Mouse (Mus musculus) layer of hippocampus, adult 2 months (tissue): ENCODE data around the gene Gm49027. TPM values are rescaled to one million over a fixed set of nuclear protein-coding genes. Genes with fewer than 3 reads are reported as not detected.
"Not testable (repeated sequence)": the region's sequence is repeated elsewhere in the genome, so short reads cannot be mapped to it uniquely, and the experiment has no call there.

ENCODE experiments used
- DNase-seq, 2 experiments: peaks; one replicate each; pipeline ENCODE4 v3.0.0; 2022; ENCODE audit warnings: low spot score in 2 of 2
- H3K27ac ChIP-seq: fragments of 200-600 bp; 2 replicates; pipeline ENCODE4 v1.8.1; 2022
- H3K4me3 ChIP-seq: fragments of 200-600 bp; 2 replicates; pipeline ENCODE4 v1.8.1; 2022; ENCODE audit warnings: mild to moderate bottlenecking
- CTCF ChIP-seq: fragments of 200-600 bp; conservative IDR thresholded peaks from 2 replicates; pipeline ENCODE4 v1.8.1; 2022; ENCODE audit warnings: antibody characterized with exemption, mild to moderate bottlenecking, moderate library complexity
- total RNA-seq, 2 experiments: library from RNA; stranded (reverse); gene quantifications; 2 replicates each; pipeline ENCODE4 v1.2.3; 2021

Gene Gm49027
- total RNA-seq, 2 experiments from 2014 or later: 4.9 to 8.6 TPM

DNA sequence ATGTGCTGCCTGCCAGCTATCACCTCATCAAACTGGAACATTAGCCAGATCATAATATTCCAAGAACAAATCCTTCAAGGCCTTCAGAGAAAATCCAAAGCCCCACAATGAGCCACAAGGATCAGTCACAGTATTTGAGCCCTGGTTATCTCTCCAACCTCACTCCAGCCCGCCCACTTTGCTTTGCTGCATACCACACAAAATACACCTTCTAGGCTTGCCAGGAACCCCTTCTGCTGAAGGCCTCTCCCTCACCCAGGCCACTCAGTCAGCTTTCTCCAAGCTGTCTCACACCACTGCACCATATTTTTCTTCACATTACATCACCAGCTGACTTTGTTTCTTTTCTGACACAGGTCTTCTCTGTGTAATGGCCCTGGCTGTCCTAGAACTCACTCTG, 3.1 kb downstream of the Gm49027 start:
- no peak for DNase-seq

DNA sequence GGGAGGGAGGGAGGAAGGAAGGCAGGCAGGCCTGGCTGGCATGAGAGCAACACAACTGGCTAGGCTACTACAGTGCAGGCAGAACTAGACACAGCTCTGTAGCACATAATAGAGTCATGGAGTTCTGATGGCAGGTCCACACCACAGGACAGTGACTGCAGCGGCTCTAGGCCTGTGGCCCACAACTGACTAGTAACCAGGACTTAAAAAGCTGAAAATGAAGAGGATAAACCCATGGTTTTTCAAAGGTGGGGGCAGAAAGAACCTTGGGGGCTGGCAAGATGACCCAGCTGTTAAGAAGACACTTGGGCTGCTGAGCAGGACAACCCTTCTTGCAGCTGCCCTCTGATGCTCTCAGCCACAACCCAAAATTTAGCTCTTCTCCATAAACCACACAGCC, 3.7 kb downstream of the Gm49027 start:
- no peak for DNase-seq
- Histone ChIP-seq H3K27ac (no peak overlapping the region), H3K4me3 (no peak overlapping the region)
- TF ChIP-seq CTCF: no peak

More for the DNA sequence above, 3.1 kb downstream of the Gm49027 start:
- no peak overlapping the region for H3K27ac ChIP-seq
- TF ChIP-seq CTCF: no peak
- H3K4me3 ChIP-seq: no peak overlapping the region

DNA sequence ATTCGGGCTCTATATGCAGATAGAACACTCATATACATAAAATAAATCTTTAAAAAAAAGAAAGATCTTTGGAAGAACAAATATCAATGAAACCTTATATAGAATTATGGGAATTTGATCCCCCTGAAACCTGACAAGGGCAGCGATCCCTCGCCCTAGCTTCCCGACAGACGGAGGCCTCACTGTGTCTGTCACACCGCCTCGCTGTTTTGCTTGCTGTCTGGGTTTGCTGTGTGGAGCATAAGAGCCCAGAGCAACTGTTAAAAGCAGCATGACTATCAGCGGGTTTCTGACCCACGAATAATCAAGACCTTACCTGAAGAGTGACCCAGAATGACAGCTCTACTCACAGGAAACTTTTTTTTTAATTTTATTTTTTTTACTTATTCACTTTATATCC, 4.6 kb downstream of the Gm49027 start:
- no peak for DNase-seq
- Histone ChIP-seq H3K27ac (no peak overlapping the region), H3K4me3 (no peak overlapping the region)
- no peak for TF ChIP-seq CTCF

DNA sequence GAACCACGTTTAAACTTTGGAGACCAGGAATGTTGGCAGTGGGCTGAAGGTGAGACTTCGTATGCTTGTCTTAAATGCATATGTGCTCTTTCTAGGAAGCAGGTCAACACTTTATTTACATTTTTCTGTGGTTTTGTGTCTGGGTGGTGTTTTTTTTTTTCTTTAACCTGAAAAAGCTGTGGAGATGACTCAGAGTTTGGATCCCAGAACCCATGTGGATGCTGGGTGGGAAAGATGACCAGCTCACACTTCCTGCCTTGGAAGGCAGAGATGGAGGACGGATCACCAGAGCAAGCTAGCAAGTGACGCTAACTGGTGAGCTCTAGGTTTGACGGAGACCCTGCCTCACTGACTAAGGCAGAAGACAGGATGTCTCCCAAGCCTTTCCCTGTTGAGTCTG, 10.4 kb downstream of the Gm49027 start:
- TF ChIP-seq CTCF: no peak
- Histone ChIP-seq H3K27ac (no peak overlapping the region), H3K4me3 (no peak overlapping the region)
- DNase-seq: no peak

DNA sequence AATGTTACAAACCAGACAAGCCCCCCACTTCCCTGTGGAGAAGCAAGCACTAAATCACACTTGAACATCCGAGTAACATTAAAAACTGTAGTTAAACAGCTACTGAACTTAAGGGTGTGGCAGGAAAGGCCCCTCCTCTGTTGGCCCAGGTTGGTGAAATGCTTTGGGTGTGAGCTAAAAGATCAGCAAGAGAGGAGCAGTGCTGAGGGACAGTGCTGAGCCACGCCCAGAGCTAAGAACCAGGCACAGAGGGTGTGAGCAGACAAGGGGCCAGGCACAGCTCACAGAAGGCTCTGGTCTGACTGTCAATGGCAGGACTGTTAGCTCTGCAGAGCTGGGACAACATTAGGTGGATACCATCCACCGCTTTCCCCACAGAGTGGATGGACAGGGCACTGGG, 13.2 kb downstream of the Gm49027 start:
- no peak for TF ChIP-seq CTCF

DNA sequence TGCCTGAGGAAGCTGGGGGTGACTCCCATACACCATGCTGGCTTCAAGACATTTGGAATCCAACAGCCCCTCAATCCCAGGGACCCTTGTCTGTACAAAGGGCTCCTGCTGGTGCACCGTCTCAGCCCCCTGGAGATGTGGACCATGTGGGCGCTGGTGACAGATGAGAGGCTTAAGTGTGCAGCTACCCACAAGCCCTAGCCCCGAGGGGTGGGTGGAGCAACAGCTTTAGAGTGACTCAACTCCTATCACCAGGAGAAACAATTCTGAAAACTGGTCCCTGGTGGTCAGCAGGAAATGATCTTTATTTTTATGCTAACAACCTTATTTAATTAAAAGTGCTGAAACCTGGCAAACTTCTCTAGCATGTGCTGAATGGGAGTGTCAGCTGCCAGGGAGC, 13.9 kb downstream of the Gm49027 start:
- H3K27ac ChIP-seq, H3K4me3 ChIP-seq, DNase-seq: not testable (repeated sequence)

More for the DNA sequence above, 13.2 kb downstream of the Gm49027 start:
- H3K4me3 ChIP-seq: no peak overlapping the region
- no peak for DNase-seq
- no peak overlapping the region for H3K27ac ChIP-seq

DNA sequence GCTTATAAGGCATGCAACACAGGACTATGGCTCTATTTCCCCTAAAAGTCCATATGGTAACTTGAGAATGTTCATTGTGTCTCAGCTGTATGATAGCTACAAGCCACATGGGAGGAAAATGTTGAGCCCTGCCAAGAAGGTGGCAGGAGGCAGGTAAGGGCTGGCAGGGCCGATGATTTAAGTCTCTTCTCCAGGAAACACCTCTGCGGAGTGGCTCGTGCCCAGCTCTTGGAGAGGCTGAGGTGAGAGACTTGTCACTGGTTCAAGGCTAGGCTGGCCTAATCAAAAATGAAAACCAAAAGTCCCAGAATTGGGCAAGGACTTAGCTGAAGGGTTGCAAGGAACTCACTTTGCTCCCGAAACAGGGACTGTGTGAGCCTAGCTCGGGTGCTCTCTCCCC, 15.1 kb downstream of the Gm49027 start, which contains the start of gene B3gnt4:
TSS of gene B3gnt4 (plus strand) at position 301 of the 400 bp plus-strand sequence.
- Histone ChIP-seq H3K4me3 (no peak within 1 kb of the TSS), H3K27ac (no peak within 1 kb of the TSS)
- no peak for TF ChIP-seq CTCF

DNA sequence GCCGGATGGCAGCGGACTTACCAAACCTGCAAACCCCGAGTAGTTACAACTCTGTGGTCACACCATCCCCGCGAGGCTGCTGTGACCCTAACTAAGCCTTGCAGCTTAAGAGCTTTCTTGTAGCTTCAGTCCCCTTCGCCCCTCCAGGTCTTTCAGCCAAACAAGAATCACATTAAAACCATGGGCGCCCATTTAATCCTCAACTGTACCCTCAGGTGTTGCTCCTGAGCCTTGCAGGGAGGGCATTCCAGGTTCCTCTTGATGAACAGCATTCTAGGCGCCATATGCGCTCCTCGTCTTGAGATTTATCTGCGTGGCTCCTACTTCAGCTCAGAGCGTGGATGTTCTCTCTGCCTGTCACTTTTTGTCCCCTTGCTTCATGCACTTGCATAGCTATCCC, 16.4 kb downstream of the Gm49027 start:
- DNase-seq: no peak

More for the DNA sequence above, 15.1 kb downstream of the Gm49027 start, which contains the start of gene B3gnt4:
- DNase-seq: no peak

DNA sequence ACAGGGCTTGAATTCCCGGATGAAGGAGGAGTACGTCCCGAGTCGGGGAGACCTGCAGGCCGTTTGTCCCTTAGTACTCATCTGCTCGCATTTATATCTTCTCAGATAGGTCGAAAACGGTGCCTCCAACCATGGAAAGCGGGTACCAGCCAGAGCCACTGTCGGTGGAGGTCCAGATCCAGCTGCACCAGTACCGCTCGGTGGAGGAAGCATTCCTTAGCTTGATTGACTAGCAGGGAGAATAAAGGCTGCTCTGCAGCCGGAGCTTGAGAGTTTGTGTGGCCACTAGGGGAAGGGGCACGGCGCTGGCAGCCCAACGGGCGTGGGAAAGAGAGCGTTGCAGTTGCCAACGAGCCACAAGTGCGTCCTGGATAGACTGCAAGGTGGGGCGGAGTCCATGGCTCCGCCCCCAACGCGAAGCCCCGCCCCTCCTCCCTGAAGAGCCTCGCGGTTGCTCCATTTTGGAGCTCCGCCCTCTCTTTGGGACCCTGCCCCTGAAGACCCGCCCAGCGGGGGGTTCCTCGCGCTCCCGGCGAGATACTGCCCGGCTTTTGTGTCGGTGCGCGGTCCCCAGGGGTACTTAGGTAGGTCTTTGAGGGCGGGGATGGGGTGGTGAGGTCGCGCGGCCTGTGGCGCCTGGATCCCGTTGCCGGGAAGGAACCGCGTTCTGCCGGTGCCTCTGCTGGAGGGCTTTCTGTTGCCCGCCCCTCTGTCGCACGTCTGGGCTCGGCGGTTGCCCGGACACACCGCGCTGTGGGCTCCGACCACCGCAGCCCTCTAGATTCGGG, 17.2 kb downstream of the Gm49027 start:
- TF ChIP-seq CTCF: peak; percentile 57
- peak; percentile 79 to 84 for DNase-seq
- Histone ChIP-seq H3K4me3 (peak overlapping the region; percentile 56), H3K27ac (no peak overlapping the region)

More for the DNA sequence above, 16.4 kb downstream of the Gm49027 start:
- peak overlapping the region; percentile 56 for H3K4me3 ChIP-seq
- no peak overlapping the region for H3K27ac ChIP-seq
- no peak for TF ChIP-seq CTCF

DNA sequence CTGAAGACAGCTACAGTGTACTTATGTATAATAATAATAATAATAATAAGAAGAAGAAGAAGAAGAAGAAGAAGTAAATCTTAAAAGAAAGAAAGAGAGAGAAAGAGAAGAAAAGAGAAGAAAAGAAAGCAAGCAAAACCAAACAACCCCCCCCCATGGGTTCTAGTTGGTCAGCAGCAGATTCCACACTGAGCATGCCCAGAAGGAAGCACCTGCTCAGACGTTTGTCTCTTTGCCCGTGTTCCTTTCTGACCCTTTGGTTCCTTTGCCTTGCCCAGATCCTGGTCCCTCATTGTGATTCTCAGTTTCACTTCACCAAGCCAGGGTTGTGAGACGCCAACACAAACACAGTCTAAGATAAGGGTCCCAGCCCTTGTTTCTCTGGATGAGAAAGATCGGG, 23.3 kb downstream of the Gm49027 start:
- no peak for TF ChIP-seq CTCF
- no peak for DNase-seq
- H3K27ac ChIP-seq: no peak overlapping the region
- H3K4me3 ChIP-seq: no peak overlapping the region

DNA sequence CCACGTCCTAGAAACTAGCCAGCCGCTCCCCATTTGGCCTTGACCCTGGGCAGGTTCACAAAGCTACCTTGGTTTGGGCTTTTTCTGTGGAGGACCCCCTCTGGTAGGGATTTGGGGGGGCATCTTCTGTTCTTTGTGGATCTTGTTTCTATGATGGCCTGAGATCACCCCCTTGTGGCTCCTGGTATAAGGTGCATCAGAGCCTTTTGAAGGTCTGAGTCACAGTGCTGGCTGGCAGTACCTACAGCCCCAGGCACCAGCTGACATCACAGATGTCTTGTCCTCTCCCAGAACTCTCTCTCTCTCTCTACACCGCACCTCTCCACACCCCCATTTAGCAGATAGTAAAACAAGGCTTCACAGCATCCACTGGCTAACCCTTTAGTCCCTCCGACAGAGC, 25.6 kb downstream of the Gm49027 start:
- TF ChIP-seq CTCF: peak; percentile 80
- DNase-seq: peak; percentile 64
- Histone ChIP-seq H3K4me3 (no peak overlapping the region), H3K27ac (no peak overlapping the region)

DNA sequence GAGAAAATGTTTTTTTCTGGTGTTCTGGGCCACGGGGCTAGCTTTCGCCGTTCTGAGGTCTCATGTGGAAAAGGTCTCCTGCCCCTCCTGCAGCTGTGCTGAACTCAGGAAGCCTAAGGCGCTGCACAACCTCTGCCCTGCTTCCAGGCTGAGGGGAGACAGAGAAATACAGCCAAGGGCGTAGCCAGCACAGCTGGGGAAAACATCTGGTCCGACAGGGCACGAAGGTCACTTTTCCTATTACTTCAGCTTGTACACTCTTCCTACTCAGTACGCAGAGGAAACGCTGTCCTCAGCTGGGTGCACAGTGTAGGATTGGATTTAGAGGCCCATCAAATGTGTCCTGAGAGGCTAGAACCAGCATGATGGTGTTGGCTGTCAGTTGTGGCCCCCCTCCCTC, 35.4 kb downstream of the Gm49027 start:
- H3K4me3 ChIP-seq: no peak overlapping the region
- no peak for TF ChIP-seq CTCF
- no peak overlapping the region for H3K27ac ChIP-seq
- DNase-seq: no peak

DNA sequence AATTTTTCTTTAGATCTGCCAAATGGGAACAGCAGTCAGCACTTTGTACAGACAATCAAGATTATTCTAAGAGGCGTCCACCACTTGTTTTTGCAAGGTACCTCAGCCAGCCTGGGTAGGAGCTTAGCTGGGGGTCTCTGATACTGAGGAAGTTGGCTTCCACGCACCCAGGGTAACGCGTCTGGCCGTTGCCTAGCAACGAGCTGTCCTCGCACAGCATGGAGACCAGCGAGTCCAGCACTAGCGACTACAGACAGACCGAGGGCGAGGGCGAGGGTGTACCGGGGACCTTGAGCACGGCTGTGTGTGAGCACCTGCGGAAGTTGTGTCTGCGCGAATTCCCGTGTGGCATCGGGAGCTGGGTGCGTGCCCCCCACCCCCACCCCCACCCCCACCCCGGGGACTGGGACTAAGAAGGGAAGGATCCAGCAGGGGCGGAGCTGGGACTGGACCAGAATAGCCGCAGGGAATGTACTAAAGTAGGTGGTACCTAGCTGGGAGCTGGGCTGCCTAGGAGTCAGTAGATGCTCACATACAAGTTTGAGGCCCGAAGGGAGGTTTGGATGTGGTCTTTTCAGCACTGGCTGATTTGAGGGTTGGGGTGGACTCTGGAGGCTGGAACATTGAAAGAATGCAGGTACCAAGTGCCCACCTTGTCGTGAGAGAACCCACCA, 36.0 kb downstream of the Gm49027 start, which contains the start of the genes Lrrc43 and Il31:
TSS of gene Lrrc43 (plus strand) at position 194 of the 674 bp plus-strand sequence.
TSS of gene Il31 (minus strand) at position 378 of the 674 bp plus-strand sequence.
- H3K4me3 ChIP-seq: peak within 1 kb of the TSS; percentile 6; the same call in 1 of the 2 replicates
- DNase-seq: no peak
- H3K27ac ChIP-seq: no peak within 1 kb of the TSS
- no peak for TF ChIP-seq CTCF
